Mouse (Mus musculus): Measurements from ENCODE around the gene Fosb. TPM values are rescaled to one million over a fixed set of nuclear protein-coding genes. Genes with fewer than 3 reads are reported as not detected.

The Fosb gene
- polyA plus RNA-seq, 1 experiment from 2014 or later: 0.22 TPM

DNA sequence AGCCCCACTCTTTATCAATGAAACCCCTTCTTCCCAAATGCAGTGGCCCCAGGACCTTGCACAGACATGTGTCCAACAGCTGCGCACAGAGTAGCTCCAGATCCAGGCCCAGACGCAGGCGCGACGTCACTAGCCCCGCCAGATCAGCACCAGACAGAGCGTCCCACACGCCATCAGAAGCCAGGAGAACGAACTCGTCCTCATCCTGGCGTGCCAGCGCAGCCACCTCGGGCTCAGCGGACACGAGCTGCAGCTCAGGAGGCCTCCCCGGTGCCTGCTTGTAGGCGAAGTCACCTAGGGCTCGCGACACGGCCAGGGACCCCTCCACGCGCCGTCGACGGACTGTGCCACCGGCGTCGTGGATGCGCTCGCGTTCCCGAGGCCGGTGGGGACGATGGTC lies 30.8 kb downstream of the Fosb start:
- 3% methylated on average over 34 of the region's 34 CpGs for WGBS
- H3K27ac ChIP-seq (replicated peaks in 1 of 2; ENCODE audit: control insufficient read depth in 1 of 2, insufficient read depth in 1 of 2, low read depth in 2 of 2, low read length in 2 of 2): no peak overlapping the region
- H3K27me3 ChIP-seq (ENCODE audit: control insufficient read depth, insufficient read depth, low read length): peaks cover 51% of the 10 kb centered on the region
- H3K36me3 ChIP-seq (ENCODE audit: control insufficient read depth, insufficient read depth, low read length): no peaks in the 10 kb centered on the region
- H3K4me2 ChIP-seq (ENCODE audit: low read length): peak overlapping the region; percentile 63
- H3K9ac ChIP-seq (ENCODE audit: low read length): no peak overlapping the region
- peaks cover 4 to 12% of the 10 kb centered on the region in 2 experiments; a peak in 3 of 4 replicates for H3K4me1 ChIP-seq (ENCODE audit: control insufficient read depth in 2 of 2, insufficient read depth in 2 of 2, low read length in 2 of 2)
- H3K9me3 ChIP-seq (ENCODE audit: control insufficient read depth, low read length): no peaks in the 10 kb centered on the region
- peak overlapping the region; percentile 5 to 29; a peak in 3 of 4 replicates for H3K4me3 ChIP-seq (ENCODE audit: control insufficient read depth in 1 of 2, insufficient read depth in 1 of 2, low read depth in 1 of 2, low read length in 2 of 2)
- ATAC-seq (ENCODE audit: insufficient number of reproducible peaks, insufficient read depth, low FRiP score, low read depth): no peak

DNA sequence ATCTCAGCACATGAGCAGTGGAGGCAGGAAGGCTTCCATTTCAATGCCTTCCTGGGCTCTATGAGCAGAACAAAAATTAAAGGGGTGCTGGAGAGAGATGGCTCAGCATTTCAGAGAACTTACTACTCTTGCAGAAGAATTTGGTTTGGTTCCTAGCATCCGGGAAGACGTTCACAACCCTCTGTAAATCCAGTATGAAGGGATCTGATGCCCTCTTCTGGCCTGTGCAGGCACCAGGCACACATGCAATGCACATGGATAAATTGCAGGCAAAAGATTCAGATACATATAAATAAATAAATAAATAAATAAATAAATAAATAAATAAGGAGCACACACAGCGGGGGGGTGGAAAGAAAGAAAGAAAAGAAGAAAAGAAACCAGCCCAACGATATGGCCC lies 33.6 kb downstream of the Fosb start:
- ATAC-seq (ENCODE audit: insufficient number of reproducible peaks, insufficient read depth, low FRiP score, low read depth): no peak
- WGBS: 50% methylated on average over 4 of the region's 4 CpGs

DNA sequence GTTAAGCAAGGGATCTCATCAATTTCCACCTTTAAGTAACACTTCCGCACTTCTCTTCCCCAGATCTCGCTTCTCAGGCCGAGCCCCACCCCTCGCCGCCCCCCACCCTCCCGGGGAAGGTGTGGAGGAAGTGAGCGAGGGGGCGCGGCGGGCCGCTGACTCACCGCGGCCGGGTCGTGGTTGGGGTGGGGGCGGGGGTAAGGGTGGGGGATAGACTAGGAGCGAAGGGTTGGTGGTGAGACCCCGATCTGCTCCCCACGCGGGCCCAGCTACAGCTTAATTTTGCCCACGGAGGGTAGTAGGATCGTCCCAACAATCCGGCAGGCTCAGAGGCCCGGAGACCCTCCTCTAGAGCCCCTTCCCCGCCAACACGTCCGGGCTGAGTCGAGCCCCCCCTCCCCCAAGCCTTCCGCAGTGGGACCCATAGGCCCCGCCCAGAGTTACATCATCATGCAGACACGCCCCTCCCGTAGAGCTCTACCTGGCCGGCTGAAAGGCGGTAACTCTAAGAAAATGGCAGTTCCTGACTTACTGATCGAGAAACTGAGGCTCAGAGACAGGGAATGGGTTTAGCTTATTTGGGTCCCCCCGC lies 37.6 kb downstream of the Fosb start:
- WGBS: 2% methylated on average over 35 of the region's 36 CpGs
- peak overlapping the region; percentile 92 for H3K9ac ChIP-seq (ENCODE audit: low read length)
- H3K36me3 ChIP-seq (ENCODE audit: control insufficient read depth, insufficient read depth, low read length): peaks cover 11% of the 10 kb centered on the region
- peak; percentile 56 for ATAC-seq (ENCODE audit: insufficient number of reproducible peaks, insufficient read depth, low FRiP score, low read depth)
- no peaks in the 10 kb centered on the region for H3K27me3 ChIP-seq (ENCODE audit: control insufficient read depth, insufficient read depth, low read length)
- no peaks in the 10 kb centered on the region for H3K9me3 ChIP-seq (ENCODE audit: control insufficient read depth, low read length)
- peak overlapping the region; percentile 90 to 99 for H3K4me3 ChIP-seq (ENCODE audit: control insufficient read depth in 1 of 2, insufficient read depth in 1 of 2, low read depth in 1 of 2, low read length in 2 of 2)
- peaks cover 10 to 20% of the 10 kb centered on the region in 2 experiments for H3K4me1 ChIP-seq (ENCODE audit: control insufficient read depth in 2 of 2, insufficient read depth in 2 of 2, low read length in 2 of 2)
- peak overlapping the region; percentile 91 for H3K4me2 ChIP-seq (ENCODE audit: low read length)
- peak overlapping the region; percentile 95 to 96 for H3K27ac ChIP-seq (replicated peaks in 1 of 2; ENCODE audit: control insufficient read depth in 1 of 2, insufficient read depth in 1 of 2, low read depth in 2 of 2, low read length in 2 of 2)

More for the DNA sequence above, 33.6 kb downstream of the Fosb start:
- H3K9me3 ChIP-seq (ENCODE audit: control insufficient read depth, low read length): no peaks in the 10 kb centered on the region
- H3K27ac ChIP-seq (replicated peaks in 1 of 2; ENCODE audit: control insufficient read depth in 1 of 2, insufficient read depth in 1 of 2, low read depth in 2 of 2, low read length in 2 of 2): no peak overlapping the region
- peaks cover 2 to 5% of the 10 kb centered on the region in 2 experiments; a peak in 3 of 4 replicates for H3K4me1 ChIP-seq (ENCODE audit: control insufficient read depth in 2 of 2, insufficient read depth in 2 of 2, low read length in 2 of 2)
- H3K27me3 ChIP-seq (ENCODE audit: control insufficient read depth, insufficient read depth, low read length): peaks cover 39% of the 10 kb centered on the region
- no peaks in the 10 kb centered on the region for H3K36me3 ChIP-seq (ENCODE audit: control insufficient read depth, insufficient read depth, low read length)
- H3K4me3 ChIP-seq (ENCODE audit: control insufficient read depth in 1 of 2, insufficient read depth in 1 of 2, low read depth in 1 of 2, low read length in 2 of 2): no peak overlapping the region
- H3K9ac ChIP-seq (ENCODE audit: low read length): no peak overlapping the region
- H3K4me2 ChIP-seq (ENCODE audit: low read length): no peak overlapping the region

DNA sequence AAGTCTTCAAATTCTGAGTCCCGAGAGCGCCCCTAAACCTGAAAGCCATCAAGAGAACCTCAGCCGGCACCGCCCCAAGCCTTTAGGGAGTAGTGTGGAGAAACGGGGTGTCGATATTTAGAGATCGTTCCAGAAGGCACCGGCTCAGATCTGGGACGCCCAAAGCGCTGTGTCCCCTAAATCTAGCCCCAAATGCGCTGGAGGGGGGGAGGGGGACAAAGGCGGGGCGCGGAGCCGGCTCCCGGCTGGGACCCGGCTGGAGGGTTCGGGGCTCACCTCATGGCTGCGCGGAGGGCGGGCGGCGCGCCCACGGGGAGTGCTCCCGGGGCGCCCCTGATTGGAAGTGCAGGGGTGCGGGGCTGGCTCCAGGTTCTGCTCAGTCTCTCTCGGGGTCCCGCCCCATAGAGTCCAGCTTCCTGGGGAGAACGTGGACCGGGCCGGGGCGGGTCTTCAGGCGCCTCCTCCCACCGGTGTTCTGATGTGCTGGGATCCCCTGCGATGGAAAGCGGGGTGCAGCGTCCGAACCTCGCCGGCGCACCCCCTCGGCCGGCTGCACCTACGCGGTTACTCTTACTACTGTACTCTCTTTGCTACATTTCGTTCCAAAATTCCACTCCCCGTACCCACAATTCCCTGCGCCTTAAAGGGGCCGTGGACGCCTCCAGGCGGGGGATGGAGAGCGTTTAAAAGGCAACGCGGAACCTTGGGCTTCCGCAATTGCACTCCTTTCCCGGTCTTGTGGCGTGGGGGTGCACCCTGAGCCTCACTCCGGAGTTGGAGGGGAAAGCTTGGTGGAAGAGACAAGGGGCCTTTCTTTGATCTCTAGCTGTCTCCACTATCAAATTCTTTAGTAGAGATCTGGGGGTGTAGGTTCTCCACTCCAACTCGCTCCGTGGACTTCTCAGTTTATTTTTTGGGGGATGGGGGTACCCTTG lies 38.3 kb downstream of the Fosb start, which contains the start of gene Vasp:
Gene Vasp, minus strand, starts transcription at position 580 of the 935 bp plus-strand sequence.
- no peaks in the 10 kb centered on the region for H3K9me3 ChIP-seq (ENCODE audit: control insufficient read depth, low read length)
- no peaks in the 10 kb centered on the region for H3K27me3 ChIP-seq (ENCODE audit: control insufficient read depth, insufficient read depth, low read length)
- WGBS: under 1% methylated on average over 61 of the region's 62 CpGs
- peak within 1 kb of the TSS; percentile 91 for H3K4me2 ChIP-seq (ENCODE audit: low read length)
- ATAC-seq (ENCODE audit: insufficient number of reproducible peaks, insufficient read depth, low FRiP score, low read depth): peak; percentile 60
- H3K9ac ChIP-seq (ENCODE audit: low read length): peak within 1 kb of the TSS; percentile 92
- H3K4me1 ChIP-seq (ENCODE audit: control insufficient read depth in 2 of 2, insufficient read depth in 2 of 2, low read length in 2 of 2): peaks cover 14 to 28% of the 10 kb centered on the region in 2 experiments
- H3K36me3 ChIP-seq (ENCODE audit: control insufficient read depth, insufficient read depth, low read length): peaks cover 14% of the 10 kb centered on the region
- H3K4me3 ChIP-seq (ENCODE audit: control insufficient read depth in 1 of 2, insufficient read depth in 1 of 2, low read depth in 1 of 2, low read length in 2 of 2): peak within 1 kb of the TSS; percentile 90 to 99
- peak within 1 kb of the TSS; percentile 95 to 96 for H3K27ac ChIP-seq (replicated peaks in 1 of 2; ENCODE audit: control insufficient read depth in 1 of 2, insufficient read depth in 1 of 2, low read depth in 2 of 2, low read length in 2 of 2)

DNA sequence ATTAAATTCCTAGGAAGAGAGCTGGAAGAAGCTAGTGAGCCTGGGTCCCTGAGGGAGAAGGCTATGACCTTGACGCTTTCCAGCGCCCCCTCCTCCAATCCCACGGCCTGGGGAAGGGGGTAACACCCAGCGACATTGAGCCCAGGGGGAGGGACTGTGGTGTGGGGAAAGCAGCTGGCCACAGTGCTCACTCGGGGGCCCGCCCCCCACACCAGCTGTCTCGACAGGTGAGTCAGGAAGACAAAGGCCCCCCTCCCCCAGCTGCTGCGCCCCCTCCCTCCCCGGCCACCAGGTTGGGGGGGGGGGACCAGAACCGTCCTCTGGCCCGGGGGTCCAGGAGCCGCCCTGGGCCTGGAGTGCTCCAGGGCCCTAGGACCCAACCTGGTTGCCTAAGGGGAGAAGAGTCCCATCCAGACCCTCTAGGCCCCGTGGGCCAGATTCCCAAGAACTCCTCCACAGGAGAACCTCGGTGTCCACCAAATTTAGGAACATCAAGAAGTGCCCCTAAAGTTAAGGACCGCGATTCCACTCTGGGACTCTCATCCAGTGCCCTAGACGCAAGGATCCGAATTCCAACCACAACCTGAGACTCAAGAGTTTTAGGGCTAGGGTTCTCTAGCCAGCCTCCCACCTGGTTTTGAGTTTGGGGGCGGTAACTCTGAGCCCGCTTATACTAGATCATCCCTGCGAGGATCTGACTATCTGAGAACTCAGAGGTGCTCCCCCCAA lies 39.2 kb downstream of the Fosb start:
- Histone ChIP-seq H3K4me2 (ENCODE audit: low read length) (peak overlapping the region; percentile 91), H3K36me3 (ENCODE audit: control insufficient read depth, insufficient read depth, low read length) (peaks cover 17% of the 10 kb centered on the region), H3K27ac (replicated peaks in 1 of 2; ENCODE audit: control insufficient read depth in 1 of 2, insufficient read depth in 1 of 2, low read depth in 2 of 2, low read length in 2 of 2) (peak overlapping the region; percentile 95 to 96), H3K4me3 (ENCODE audit: control insufficient read depth in 1 of 2, insufficient read depth in 1 of 2, low read depth in 1 of 2, low read length in 2 of 2) (peak overlapping the region; percentile 90 to 99), H3K4me1 (ENCODE audit: control insufficient read depth in 2 of 2, insufficient read depth in 2 of 2, low read length in 2 of 2) (peaks cover 22 to 36% of the 10 kb centered on the region in 2 experiments), H3K27me3 (ENCODE audit: control insufficient read depth, insufficient read depth, low read length) (no peaks in the 10 kb centered on the region), H3K9me3 (ENCODE audit: control insufficient read depth, low read length) (no peaks in the 10 kb centered on the region), H3K9ac (ENCODE audit: low read length) (peak overlapping the region; percentile 92)
- under 1% methylated on average over 18 of the region's 21 CpGs for WGBS
- no peak for ATAC-seq (ENCODE audit: insufficient number of reproducible peaks, insufficient read depth, low FRiP score, low read depth)

DNA sequence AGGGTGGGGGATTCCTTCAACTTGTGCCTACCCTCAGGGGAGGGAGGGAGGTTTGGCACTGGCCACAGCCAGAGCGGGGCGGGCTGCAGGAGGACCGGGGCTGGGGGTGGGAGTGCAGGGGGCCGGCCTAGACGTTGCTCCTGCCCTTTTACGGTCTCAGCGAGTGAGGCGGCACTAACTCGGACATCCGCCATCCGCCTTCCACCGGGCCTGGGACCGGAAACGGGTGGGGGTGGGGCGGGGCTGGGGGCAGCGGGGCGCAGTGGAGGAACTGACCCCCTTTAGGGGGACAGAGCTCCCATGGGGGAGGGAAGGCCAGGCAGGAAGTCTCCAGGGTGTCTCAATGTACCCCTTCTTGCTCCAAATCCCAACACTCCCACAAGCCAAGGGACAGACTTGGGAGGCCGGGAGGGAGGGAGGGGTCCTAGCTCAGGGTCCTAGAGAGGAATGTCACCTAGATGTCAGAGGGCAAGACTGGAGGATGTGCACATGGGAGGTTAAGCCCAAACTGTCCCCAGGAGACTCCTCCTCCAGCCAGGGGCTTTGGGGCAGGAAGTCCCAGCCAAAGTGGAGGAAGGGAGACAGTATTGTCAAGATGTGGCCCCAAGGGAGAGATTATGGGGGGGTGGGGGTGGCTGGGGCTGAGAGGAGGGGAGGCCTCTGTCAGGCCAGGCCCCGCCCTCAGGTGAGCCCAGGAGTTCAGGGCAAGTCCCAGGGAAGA lies 40.0 kb downstream of the Fosb start:
- Histone ChIP-seq H3K9me3 (ENCODE audit: control insufficient read depth, low read length) (no peaks in the 10 kb centered on the region), H3K27me3 (ENCODE audit: control insufficient read depth, insufficient read depth, low read length) (no peaks in the 10 kb centered on the region)
- peak; percentile 67 for ATAC-seq (ENCODE audit: insufficient number of reproducible peaks, insufficient read depth, low FRiP score, low read depth)

More for the DNA sequence above, 40.0 kb downstream of the Fosb start:
- peak overlapping the region; percentile 90 to 99 for H3K4me3 ChIP-seq (ENCODE audit: control insufficient read depth in 1 of 2, insufficient read depth in 1 of 2, low read depth in 1 of 2, low read length in 2 of 2)
- peaks cover 28 to 43% of the 10 kb centered on the region in 2 experiments for H3K4me1 ChIP-seq (ENCODE audit: control insufficient read depth in 2 of 2, insufficient read depth in 2 of 2, low read length in 2 of 2)
- peak overlapping the region; percentile 91 for H3K4me2 ChIP-seq (ENCODE audit: low read length)
- peaks cover 18% of the 10 kb centered on the region for H3K36me3 ChIP-seq (ENCODE audit: control insufficient read depth, insufficient read depth, low read length)
- peak overlapping the region; percentile 92 for H3K9ac ChIP-seq (ENCODE audit: low read length)
- peak overlapping the region; percentile 95 to 96 for H3K27ac ChIP-seq (replicated peaks in 1 of 2; ENCODE audit: control insufficient read depth in 1 of 2, insufficient read depth in 1 of 2, low read depth in 2 of 2, low read length in 2 of 2)
- 0% methylated on average over 19 of the region's 19 CpGs for WGBS
